Mouse (Mus musculus): ENCODE measurements at regions not wholly inside any gene's neighbourhood (a gene's known extent, or its start where the extent isn't known, plus 50 kb on each side); places are given as distances from the start of the nearest gene placed in this dataset.

DNA sequence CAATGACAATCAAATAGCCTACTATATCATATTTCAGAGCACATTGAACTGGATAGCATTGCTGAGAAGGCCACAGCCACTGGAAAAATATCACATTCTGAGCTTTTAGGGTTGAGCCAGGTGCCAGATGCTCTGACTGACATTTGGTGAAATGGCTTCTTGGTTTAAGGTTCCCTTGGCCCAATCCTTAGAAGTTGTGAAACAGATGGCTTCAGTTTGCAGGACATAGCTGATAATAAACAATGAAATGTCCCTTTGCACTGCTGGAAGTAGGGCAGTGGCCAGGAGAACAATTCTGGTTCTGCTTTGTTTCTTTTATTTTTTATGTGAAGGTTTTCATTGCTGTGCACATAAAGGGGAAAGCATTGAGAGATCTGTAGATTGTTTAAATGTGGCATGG, 906.0 kb downstream of the Tbl1xr1 start:
- no peak for DNase-seq (ENCODE audit: extremely low read depth)
- H3K4me1 ChIP-seq (ENCODE audit: control insufficient read depth in 1 of 2, insufficient read depth in 2 of 2): peaks cover 2 to 26% of the 10 kb centered on the region in 2 experiments; a peak in 3 of 4 replicates
- H3K9me3 ChIP-seq (replicated peaks; ENCODE audit: low read length): no peaks in the 10 kb centered on the region
- dilution Hi-C loops (cut with MboI; ENCODE audit: extremely low pct_ligation_motif_present, extremely low pct_unique_long_range_greater_than_20kb, low sequenced_read_pairs) (no loop called here), in situ Hi-C loops (cut with MboI; ENCODE audit: low pct_ligation_motif_present, low pct_unique_long_range_greater_than_20kb, low sequenced_read_pairs) (no loop called here)
- H3K36me3 ChIP-seq (replicated peaks in 1 of 2; ENCODE audit: control insufficient read depth in 1 of 2, insufficient read depth in 1 of 2, low read length in 1 of 2): no peaks in the 10 kb centered on the region
- no peak overlapping the region for H3K4me2 ChIP-seq (ENCODE audit: insufficient read depth, low read depth, poor library complexity, severe bottlenecking)
- no peak for TF ChIP-seq IRF4 (IDR thresholded peaks at IDR 0.05; ENCODE audit: low read depth, low read length)
- no peak for TF ChIP-seq SMC3 (IDR thresholded peaks at IDR 0.05; ENCODE audit: low read depth, low read length)
- TF ChIP-seq GABPA (IDR thresholded peaks at IDR 0.05; ENCODE audit: insufficient replicate concordance, low read depth, low read length): no peak
- no peak for TF ChIP-seq MEF2A (IDR thresholded peaks at IDR 0.05; ENCODE audit: borderline replicate concordance, low read depth, low read length)
- no peak for TF ChIP-seq NRF1 (IDR thresholded peaks at IDR 0.05; ENCODE audit: low read depth, low read length)
- no peak for TF ChIP-seq POLR2A (IDR thresholded peaks at IDR 0.05; ENCODE audit: low read depth, low read length)
- no peak for TF ChIP-seq MYC (IDR thresholded peaks at IDR 0.05; ENCODE audit: low read depth, low read length)
- TF ChIP-seq TBP (conservative IDR thresholded peaks at IDR 0.05; ENCODE audit: low read depth, low read length): no peak
- TF ChIP-seq E2F4 (IDR thresholded peaks at IDR 0.05; ENCODE audit: insufficient replicate concordance, low read depth, low read length): no peak
- TF ChIP-seq RCOR1 (conservative IDR thresholded peaks at IDR 0.05; ENCODE audit: low read depth, low read length): no peak
- TF ChIP-seq SIN3A (IDR thresholded peaks at IDR 0.05; ENCODE audit: low read length): no peak
- TF ChIP-seq ZC3H11A (IDR thresholded peaks at IDR 0.05; ENCODE audit: low read depth, low read length): no peak
- TF ChIP-seq POLR2AphosphoS2 (IDR thresholded peaks at IDR 0.05; ENCODE audit: low read depth, low read length): no peak
- TF ChIP-seq TCF12 (IDR thresholded peaks at IDR 0.05; ENCODE audit: low read depth, low read length): no peak
- TF ChIP-seq JUN (IDR thresholded peaks at IDR 0.05; ENCODE audit: insufficient read depth, low read depth, low read length): no peak
- TF ChIP-seq EP300 (IDR thresholded peaks at IDR 0.05; ENCODE audit: low read length): no peak
- TF ChIP-seq RAD21 (IDR thresholded peaks at IDR 0.05; ENCODE audit: low read depth, low read length): no peak
- TF ChIP-seq CHD1 (IDR thresholded peaks at IDR 0.05; ENCODE audit: low read depth, low read length): no peak
- no peak for TF ChIP-seq MAX (IDR thresholded peaks at IDR 0.05; ENCODE audit: low read length)
- H3K27ac ChIP-seq (ENCODE audit: insufficient read depth, low read depth): no peak overlapping the region
- no peak overlapping the region for H3K4me3 ChIP-seq (replicated peaks in 1 of 3; ENCODE audit: low read depth in 2 of 3, low read length in 2 of 3, poor library complexity in 1 of 3)
- no peaks in the 10 kb centered on the region; the same call in 1 of the 2 replicates for H3K79me2 ChIP-seq (replicated peaks; ENCODE audit: control insufficient read depth, extremely low read depth, insufficient read depth, poor library complexity, severe bottlenecking)
- H3K9ac ChIP-seq (ENCODE audit: insufficient read depth, low read depth): no peak overlapping the region
- no peaks in the 10 kb centered on the region for H3K27me3 ChIP-seq (replicated peaks)

DNA sequence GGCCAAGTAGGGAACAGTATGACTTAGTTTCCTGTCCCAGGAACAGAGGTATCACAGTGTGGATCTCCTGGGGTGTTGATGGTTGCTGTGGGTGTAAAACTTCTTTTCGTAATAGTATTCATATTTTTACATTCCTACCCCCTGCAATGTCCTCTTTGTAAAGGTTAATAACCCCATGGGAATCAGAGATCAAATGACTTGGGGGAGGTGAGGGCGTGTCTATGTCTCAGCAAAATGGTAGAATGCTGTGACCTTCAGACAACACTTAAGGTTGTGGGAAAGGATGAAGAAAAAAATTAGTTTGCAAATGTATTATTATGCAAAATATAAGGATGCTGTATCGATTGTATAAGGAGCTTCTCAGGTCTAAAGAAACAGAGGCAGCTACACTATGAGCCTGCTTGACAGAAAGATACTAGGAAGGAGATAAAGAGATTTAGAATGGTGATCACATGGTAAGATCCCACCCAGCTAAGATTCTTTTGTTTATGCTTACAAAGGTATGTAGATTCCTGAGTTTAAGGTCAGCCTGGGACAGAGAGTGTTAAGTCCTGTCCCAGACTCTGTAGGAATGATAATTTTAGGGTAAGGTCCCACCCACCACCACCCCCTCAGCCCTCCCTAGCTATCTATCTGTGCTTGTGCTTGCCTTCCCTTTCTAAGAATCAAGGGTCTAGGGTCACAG, 913.8 kb downstream of the Tbl1xr1 start:
- TF ChIP-seq ZNF384 (IDR thresholded peaks at IDR 0.05; ENCODE audit: low read depth, low read length) (no peak), UBTF (IDR thresholded peaks at IDR 0.05; ENCODE audit: low read depth, low read length) (no peak), ZKSCAN1 (IDR thresholded peaks at IDR 0.05; ENCODE audit: borderline replicate concordance, low read depth, low read length) (no peak), SIN3A (IDR thresholded peaks at IDR 0.05; ENCODE audit: low read length) (no peak), BHLHE40 (IDR thresholded peaks at IDR 0.05; ENCODE audit: low read depth, low read length) (no peak), MAFK (IDR thresholded peaks at IDR 0.05; ENCODE audit: insufficient replicate concordance, low read length) (no peak), CHD2 (IDR thresholded peaks at IDR 0.05; ENCODE audit: low read length) (no peak), TBP (conservative IDR thresholded peaks at IDR 0.05; ENCODE audit: low read depth, low read length) (no peak), ZMIZ1 (IDR thresholded peaks at IDR 0.05; ENCODE audit: low read depth, low read length) (no peak), CTCF (conservative IDR thresholded peaks at IDR 0.05 in 1 of 2, IDR thresholded peaks at IDR 0.05 in 1 of 2; ENCODE audit: low read depth in 2 of 2, low read length in 2 of 2) (no peak), NELFE (IDR thresholded peaks at IDR 0.05; ENCODE audit: low read depth, low read length) (no peak), E2F4 (IDR thresholded peaks at IDR 0.05; ENCODE audit: insufficient replicate concordance, low read depth, low read length) (no peak), EP300 (IDR thresholded peaks at IDR 0.05; ENCODE audit: low read length) (no peak), SMC3 (IDR thresholded peaks at IDR 0.05; ENCODE audit: low read depth, low read length) (no peak), POLR2AphosphoS2 (IDR thresholded peaks at IDR 0.05; ENCODE audit: low read depth, low read length) (no peak), RAD21 (IDR thresholded peaks at IDR 0.05; ENCODE audit: low read depth, low read length) (no peak), MEF2A (IDR thresholded peaks at IDR 0.05; ENCODE audit: borderline replicate concordance, low read depth, low read length) (no peak), ETS1 (conservative IDR thresholded peaks at IDR 0.05; ENCODE audit: low read depth, low read length) (no peak)
- Histone ChIP-seq H3K4me2 (ENCODE audit: insufficient read depth, low read depth, poor library complexity, severe bottlenecking) (no peak overlapping the region), H3K4me3 (replicated peaks in 1 of 3; ENCODE audit: low read depth in 2 of 3, low read length in 2 of 3, poor library complexity in 1 of 3) (no peak overlapping the region), H3K79me2 (replicated peaks; ENCODE audit: control insufficient read depth, extremely low read depth, insufficient read depth, poor library complexity, severe bottlenecking) (no peaks in the 10 kb centered on the region), H3K27ac (ENCODE audit: insufficient read depth, low read depth) (no peak overlapping the region), H3K9me3 (replicated peaks; ENCODE audit: low read length) (no peaks in the 10 kb centered on the region), H3K36me3 (replicated peaks in 1 of 2; ENCODE audit: control insufficient read depth in 1 of 2, insufficient read depth in 1 of 2, low read length in 1 of 2) (no peaks in the 10 kb centered on the region), H3K4me1 (ENCODE audit: control insufficient read depth in 1 of 2, insufficient read depth in 2 of 2) (peaks cover 3 to 12% of the 10 kb centered on the region in 2 experiments; a peak in 3 of 4 replicates), H3K9ac (ENCODE audit: insufficient read depth, low read depth) (no peak overlapping the region), H3K27me3 (replicated peaks) (no peaks in the 10 kb centered on the region)
- DNase-seq (ENCODE audit: extremely low read depth): no peak
- in situ Hi-C loops (cut with MboI; ENCODE audit: low pct_ligation_motif_present, low pct_unique_long_range_greater_than_20kb, low sequenced_read_pairs) (no loop called here), dilution Hi-C loops (cut with MboI; ENCODE audit: extremely low pct_ligation_motif_present, extremely low pct_unique_long_range_greater_than_20kb, low sequenced_read_pairs) (no loop called here)
